Mouse (Mus musculus): ENCODE measurements around the gene Lbh. TPM values are rescaled to one million over a fixed set of nuclear protein-coding genes. Genes with fewer than 3 reads are reported as not detected.
A peak's percentile ranks its signal among the peaks of the same experiment; 100 is the strongest.

Gene Lbh
- polyA plus RNA-seq, 1 experiment from 2014 or later = 7.6 TPM

- WGBS = 71% methylated on average over 7 of the region's 7 CpGs
- Histone ChIP-seq H3K4me1 (ENCODE audit: control insufficient read depth, insufficient read depth, low read length) (no peaks in the 10 kb centered on the region), H3K4me3 (ENCODE audit: low read length) (no peak overlapping the region), H3K27ac (ENCODE audit: low read length) (no peak overlapping the region), H3K4me2 (ENCODE audit: low read depth, low read length) (no peak overlapping the region), H3K36me3 (ENCODE audit: control insufficient read depth, insufficient read depth, low read length) (no peaks in the 10 kb centered on the region), H3K27me3 (replicated peaks; ENCODE audit: control insufficient read depth, insufficient read depth, low read length) (no peaks in the 10 kb centered on the region), H3K9ac (ENCODE audit: low read depth, low read length) (no peak overlapping the region), H3K9me3 (ENCODE audit: control insufficient read depth, low read length) (no peaks in the 10 kb centered on the region)
- no peak for ATAC-seq
Observed at GRCm38 (mm10) chr17:72897076-72897475, 21.0 kb upstream of the Lbh start.

- no peak overlapping the region for H3K4me3 ChIP-seq (ENCODE audit: low read length)
- no peaks in the 10 kb centered on the region for H3K36me3 ChIP-seq (ENCODE audit: control insufficient read depth, insufficient read depth, low read length)
- H3K27me3 ChIP-seq (replicated peaks; ENCODE audit: control insufficient read depth, insufficient read depth, low read length) = no peaks in the 10 kb centered on the region
- no peaks in the 10 kb centered on the region; the same call in 1 of the 2 replicates for H3K4me1 ChIP-seq (ENCODE audit: control insufficient read depth, insufficient read depth, low read length)
- 74% methylated on average over 5 of the region's 5 CpGs for WGBS
- H3K27ac ChIP-seq (ENCODE audit: low read length) = no peak overlapping the region
- H3K9me3 ChIP-seq (ENCODE audit: control insufficient read depth, low read length) = no peaks in the 10 kb centered on the region
- H3K9ac ChIP-seq (ENCODE audit: low read depth, low read length) = no peak overlapping the region
- no peak overlapping the region for H3K4me2 ChIP-seq (ENCODE audit: low read depth, low read length)
- no peak for ATAC-seq
Observed at GRCm38 (mm10) chr17:72897961-72898360, 20.1 kb upstream of the Lbh start.

- 62% methylated on average over 3 of the region's 3 CpGs for WGBS
- H3K4me1 ChIP-seq (ENCODE audit: control insufficient read depth, insufficient read depth, low read length) = peaks cover 2% of the 10 kb centered on the region
- H3K4me3 ChIP-seq (ENCODE audit: low read length) = no peak overlapping the region
- no peaks in the 10 kb centered on the region for H3K9me3 ChIP-seq (ENCODE audit: control insufficient read depth, low read length)
- no peak overlapping the region for H3K27ac ChIP-seq (ENCODE audit: low read length)
- H3K4me2 ChIP-seq (ENCODE audit: low read depth, low read length) = no peak overlapping the region
- ATAC-seq = no peak
- H3K27me3 ChIP-seq (replicated peaks; ENCODE audit: control insufficient read depth, insufficient read depth, low read length) = no peaks in the 10 kb centered on the region
- H3K9ac ChIP-seq (ENCODE audit: low read depth, low read length) = no peak overlapping the region
- H3K36me3 ChIP-seq (ENCODE audit: control insufficient read depth, insufficient read depth, low read length) = no peaks in the 10 kb centered on the region
Observed at GRCm38 (mm10) chr17:72898775-72899174, 19.3 kb upstream of the Lbh start.

- H3K4me1 ChIP-seq (ENCODE audit: control insufficient read depth, insufficient read depth, low read length) = peaks cover 10% of the 10 kb centered on the region
- H3K9me3 ChIP-seq (ENCODE audit: control insufficient read depth, low read length) = no peaks in the 10 kb centered on the region
- H3K4me3 ChIP-seq (ENCODE audit: low read length) = no peak overlapping the region
- WGBS = 72% methylated on average over 6 of the region's 6 CpGs
- no peak overlapping the region for H3K27ac ChIP-seq (ENCODE audit: low read length)
- H3K4me2 ChIP-seq (ENCODE audit: low read depth, low read length) = no peak overlapping the region
- no peaks in the 10 kb centered on the region for H3K27me3 ChIP-seq (replicated peaks; ENCODE audit: control insufficient read depth, insufficient read depth, low read length)
- no peak overlapping the region for H3K9ac ChIP-seq (ENCODE audit: low read depth, low read length)
- no peak for ATAC-seq
- H3K36me3 ChIP-seq (ENCODE audit: control insufficient read depth, insufficient read depth, low read length) = no peaks in the 10 kb centered on the region
Observed at GRCm38 (mm10) chr17:72901021-72901420, 17.1 kb upstream of the Lbh start.

- no peak for ATAC-seq
- 88% methylated on average over 4 of the region's 4 CpGs for WGBS
Observed at GRCm38 (mm10) chr17:72901705-72902104, 16.4 kb upstream of the Lbh start.

GRCm38 (mm10) chr17:72903321-72903720 is 14.8 kb upstream of the Lbh start:
- H3K27me3 ChIP-seq (replicated peaks; ENCODE audit: control insufficient read depth, insufficient read depth, low read length) = no peaks in the 10 kb centered on the region
- no peaks in the 10 kb centered on the region for H3K9me3 ChIP-seq (ENCODE audit: control insufficient read depth, low read length)
- H3K27ac ChIP-seq (ENCODE audit: low read length) = no peak overlapping the region
- no peak overlapping the region for H3K9ac ChIP-seq (ENCODE audit: low read depth, low read length)
- no peak overlapping the region for H3K4me3 ChIP-seq (ENCODE audit: low read length)
- H3K4me1 ChIP-seq (ENCODE audit: control insufficient read depth, insufficient read depth, low read length) = peaks cover 10% of the 10 kb centered on the region
- no peaks in the 10 kb centered on the region for H3K36me3 ChIP-seq (ENCODE audit: control insufficient read depth, insufficient read depth, low read length)
- H3K4me2 ChIP-seq (ENCODE audit: low read depth, low read length) = no peak overlapping the region
- 96% methylated on average over 5 of the region's 5 CpGs for WGBS
- ATAC-seq = no peak

More at GRCm38 (mm10) chr17:72901705-72902104, 16.4 kb upstream of the Lbh start:
- Histone ChIP-seq H3K4me1 (ENCODE audit: control insufficient read depth, insufficient read depth, low read length) (peaks cover 10% of the 10 kb centered on the region), H3K9me3 (ENCODE audit: control insufficient read depth, low read length) (no peaks in the 10 kb centered on the region), H3K9ac (ENCODE audit: low read depth, low read length) (no peak overlapping the region), H3K36me3 (ENCODE audit: control insufficient read depth, insufficient read depth, low read length) (no peaks in the 10 kb centered on the region), H3K27ac (ENCODE audit: low read length) (no peak overlapping the region), H3K4me3 (ENCODE audit: low read length) (no peak overlapping the region), H3K4me2 (ENCODE audit: low read depth, low read length) (no peak overlapping the region), H3K27me3 (replicated peaks; ENCODE audit: control insufficient read depth, insufficient read depth, low read length) (no peaks in the 10 kb centered on the region)

GRCm38 (mm10) chr17:72903921-72904421 is 14.1 kb upstream of the Lbh start:
- no peaks in the 10 kb centered on the region for H3K27me3 ChIP-seq (replicated peaks; ENCODE audit: control insufficient read depth, insufficient read depth, low read length)
- H3K4me3 ChIP-seq (ENCODE audit: low read length) = no peak overlapping the region
- peak overlapping the region; percentile 25; the same call in 1 of the 2 replicates for H3K27ac ChIP-seq (ENCODE audit: low read length)
- 44% methylated on average over 9 of the region's 9 CpGs for WGBS
- H3K4me2 ChIP-seq (ENCODE audit: low read depth, low read length) = peak overlapping the region; percentile 28; the same call in 1 of the 2 replicates
- H3K4me1 ChIP-seq (ENCODE audit: control insufficient read depth, insufficient read depth, low read length) = peaks cover 10% of the 10 kb centered on the region
- H3K36me3 ChIP-seq (ENCODE audit: control insufficient read depth, insufficient read depth, low read length) = no peaks in the 10 kb centered on the region
- no peak overlapping the region for H3K9ac ChIP-seq (ENCODE audit: low read depth, low read length)
- peak; percentile 89 for ATAC-seq
- H3K9me3 ChIP-seq (ENCODE audit: control insufficient read depth, low read length) = no peaks in the 10 kb centered on the region

GRCm38 (mm10) chr17:72904873-72905272 is 13.2 kb upstream of the Lbh start:
- no peaks in the 10 kb centered on the region for H3K27me3 ChIP-seq (replicated peaks; ENCODE audit: control insufficient read depth, insufficient read depth, low read length)
- ATAC-seq = no peak
- no peaks in the 10 kb centered on the region for H3K9me3 ChIP-seq (ENCODE audit: control insufficient read depth, low read length)
- no peaks in the 10 kb centered on the region for H3K36me3 ChIP-seq (ENCODE audit: control insufficient read depth, insufficient read depth, low read length)
- H3K9ac ChIP-seq (ENCODE audit: low read depth, low read length) = no peak overlapping the region
- no peak overlapping the region for H3K4me3 ChIP-seq (ENCODE audit: low read length)
- no peak overlapping the region for H3K4me2 ChIP-seq (ENCODE audit: low read depth, low read length)
- 77% methylated on average over 7 of the region's 7 CpGs for WGBS
- H3K27ac ChIP-seq (ENCODE audit: low read length) = no peak overlapping the region
- H3K4me1 ChIP-seq (ENCODE audit: control insufficient read depth, insufficient read depth, low read length) = peaks cover 10% of the 10 kb centered on the region

- Histone ChIP-seq H3K4me1 (ENCODE audit: control insufficient read depth, insufficient read depth, low read length) (peaks cover 10% of the 10 kb centered on the region), H3K27ac (ENCODE audit: low read length) (no peak overlapping the region), H3K4me2 (ENCODE audit: low read depth, low read length) (no peak overlapping the region), H3K9me3 (ENCODE audit: control insufficient read depth, low read length) (no peaks in the 10 kb centered on the region), H3K9ac (ENCODE audit: low read depth, low read length) (no peak overlapping the region), H3K27me3 (replicated peaks; ENCODE audit: control insufficient read depth, insufficient read depth, low read length) (no peaks in the 10 kb centered on the region), H3K36me3 (ENCODE audit: control insufficient read depth, insufficient read depth, low read length) (no peaks in the 10 kb centered on the region), H3K4me3 (ENCODE audit: low read length) (no peak overlapping the region)
- ATAC-seq = no peak
- 70% methylated on average over 10 of the region's 10 CpGs for WGBS
Observed at GRCm38 (mm10) chr17:72906231-72906896, 11.7 kb upstream of the Lbh start.

- no peak for ATAC-seq
- 88% methylated on average over 9 of the region's 9 CpGs for WGBS
- no peaks in the 10 kb centered on the region for H3K9me3 ChIP-seq (ENCODE audit: control insufficient read depth, low read length)
Observed at GRCm38 (mm10) chr17:72907211-72907610, 10.9 kb upstream of the Lbh start.

More at GRCm38 (mm10) chr17:72907211-72907610, 10.9 kb upstream of the Lbh start:
- Histone ChIP-seq H3K27ac (ENCODE audit: low read length) (no peak overlapping the region), H3K4me2 (ENCODE audit: low read depth, low read length) (no peak overlapping the region), H3K4me1 (ENCODE audit: control insufficient read depth, insufficient read depth, low read length) (peaks cover 10% of the 10 kb centered on the region), H3K9ac (ENCODE audit: low read depth, low read length) (no peak overlapping the region), H3K36me3 (ENCODE audit: control insufficient read depth, insufficient read depth, low read length) (no peaks in the 10 kb centered on the region), H3K4me3 (ENCODE audit: low read length) (no peak overlapping the region), H3K27me3 (replicated peaks; ENCODE audit: control insufficient read depth, insufficient read depth, low read length) (no peaks in the 10 kb centered on the region)

All from intestine, embryonic 16.5 days (tissue).